Mouse (Mus musculus): ENCODE results near the gene Pla1a.
A peak's percentile ranks its signal among the peaks of the same experiment; 100 is the strongest.

Gene Pla1a

GRCm38 (mm10) chr16:38363657-38364056, 69.3 kb downstream of the Pla1a start:
- DNase-seq: no peak

GRCm38 (mm10) chr16:38363256-38363595, 69.7 kb downstream of the Pla1a start:
- no peak for DNase-seq

GRCm38 (mm10) chr16:38362493-38363255, 70.3 kb downstream of the Pla1a start:
- DNase-seq: no peak

- DNase-seq: peak; percentile 48
Observed at GRCm38 (mm10) chr16:38361933-38362332, 71.0 kb downstream of the Pla1a start, which contains the start of gene Popdc2. Gene Popdc2, plus strand, starts transcription at chr16:38362209.

GRCm38 (mm10) chr16:38360317-38360716, 72.6 kb downstream of the Pla1a start:
- no peak for DNase-seq

- no peak for DNase-seq
Observed at GRCm38 (mm10) chr16:38359857-38360256, 73.1 kb downstream of the Pla1a start.

GRCm38 (mm10) chr16:38359241-38359640, 73.7 kb downstream of the Pla1a start:
- no peak for DNase-seq

- DNase-seq: no peak
Observed at GRCm38 (mm10) chr16:38358256-38358812, 74.6 kb downstream of the Pla1a start.

- DNase-seq: no peak
Observed at GRCm38 (mm10) chr16:38354185-38354913, 78.6 kb downstream of the Pla1a start.

- no peak for DNase-seq
Observed at GRCm38 (mm10) chr16:38353642-38354041, 79.3 kb downstream of the Pla1a start.

GRCm38 (mm10) chr16:38352851-38353250, 80.1 kb downstream of the Pla1a start:
- no peak for DNase-seq

- no peak for DNase-seq
Observed at GRCm38 (mm10) chr16:38352031-38352430, 80.9 kb downstream of the Pla1a start.

GRCm38 (mm10) chr16:38350939-38351338, 82.0 kb downstream of the Pla1a start:
- DNase-seq: no peak

GRCm38 (mm10) chr16:38350361-38350855, 82.5 kb downstream of the Pla1a start:
- peak; percentile 56 for DNase-seq

GRCm38 (mm10) chr16:38349881-38350280, 83.1 kb downstream of the Pla1a start:
- DNase-seq: no peak

- no peak for DNase-seq
Observed at GRCm38 (mm10) chr16:38348217-38348761, 84.7 kb downstream of the Pla1a start.

- DNase-seq: no peak
Observed at GRCm38 (mm10) chr16:38347588-38347987, 85.4 kb downstream of the Pla1a start.

- peak; percentile 96 for DNase-seq
Observed at GRCm38 (mm10) chr16:38346529-38347325, 86.2 kb downstream of the Pla1a start, which contains the start of the genes Cox17 and Gm21987. Gene Cox17, plus strand, starts transcription at chr16:38346991. Gene Gm21987, plus strand, starts transcription at chr16:38347040.
